In the genomic region with DNA sequence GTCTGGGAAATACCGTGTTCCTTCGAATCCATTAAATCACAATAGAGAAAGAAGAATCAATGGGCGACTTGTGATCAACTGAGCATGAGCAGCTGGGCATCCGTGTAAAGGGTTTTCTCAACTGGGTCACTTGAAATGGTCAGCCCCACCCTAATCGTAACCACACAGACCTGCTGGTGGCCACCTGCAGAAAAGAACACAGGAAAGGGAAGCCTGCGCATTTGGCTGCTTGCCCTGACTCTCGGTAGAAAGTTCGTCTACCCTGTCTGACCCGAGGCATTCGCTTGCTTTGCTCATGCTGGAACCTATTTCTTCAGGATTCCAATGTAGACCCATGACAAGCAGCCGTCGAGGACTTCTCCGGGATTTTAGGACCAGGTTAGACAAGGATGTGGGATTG, we compare ENCODE assay signal across 14 mouse cellular contexts.
"Had no signal": no experiment of that assay in that cellular context is flagged by ENCODE, and none has a peak within 500 bp of the region (broad histone marks: within the 10 kb centered on the region; RNA-seq: fewer than 3 reads in every experiment).

No protein-coding gene starts in this region.

- H3K4me2 ChIP-seq: liver, embryonic 11.5 days; liver, embryonic 15.5 days; neural tube, embryonic 12.5 days; stomach, embryonic 15.5 days had no signal

- DNase-seq: kidney, adult 8-10 months; lung, adult 2 months; midbrain, embryonic 14.5 days; thymus, postnatal 4 days had no signal

- H3K27me3 ChIP-seq: liver, embryonic 15.5 days; neural tube, embryonic 12.5 days; stomach, embryonic 15.5 days had no signal

- H3K27ac ChIP-seq: kidney, postnatal 0 days; left cerebral cortex, adult 2 months; limb, embryonic 10.5 days; liver, embryonic 15.5 days; macrophage; neural tube, embryonic 12.5 days; stomach, embryonic 15.5 days had no signal

- H3K4me3 ChIP-seq: left cerebral cortex, adult 2 months; limb, embryonic 10.5 days; liver, embryonic 15.5 days; myocyte; neural tube, embryonic 12.5 days; stomach, embryonic 15.5 days had no signal

- H3K36me3 ChIP-seq: limb, embryonic 10.5 days; liver, embryonic 15.5 days; neural tube, embryonic 12.5 days; stomach, embryonic 15.5 days had no signal

- H3K9me3 ChIP-seq: limb, embryonic 10.5 days; liver, embryonic 15.5 days; neural tube, embryonic 12.5 days; stomach, embryonic 15.5 days had no signal

- H3K4me1 ChIP-seq: limb, embryonic 10.5 days; liver, embryonic 15.5 days; neural tube, embryonic 12.5 days; stomach, embryonic 15.5 days had no signal

- H3K9ac ChIP-seq: liver, embryonic 15.5 days; neural tube, embryonic 12.5 days; stomach, embryonic 15.5 days had no signal

- ATAC-seq: lung, postnatal 0 days had no signal
